Mouse (Mus musculus) activated CD4-positive, CD25-positive, alpha-beta regulatory T cell (primary cell): Measurements from ENCODE around the gene Fgfr2. TPM values are rescaled to one million over a fixed set of nuclear protein-coding genes. Genes with fewer than 3 reads are reported as not detected.

Experiments
- polyA plus RNA-seq, 2 experiments: library from polyadenylated mRNA; unstranded; fragments of 100-300 nt; shearing (Covaris generic); gene quantifications; one replicate each; pipeline ENCODE4 v1.2.1; 2017

Gene Fgfr2
- polyA plus RNA-seq, 2 experiments from 2014 or later: 1.0 TPM; not detected in 1

Other genes with a start within 250 kb of the Fgfr2 start
- gene Zranb1, start 192.2 kb downstream of the Fgfr2 start, polyA plus RNA-seq: 10 to 100 TPM; 25.5 to 35.5 TPM
- gene Ctbp2, start 1.0 kb upstream of the Fgfr2 start, polyA plus RNA-seq: 1 to 10 TPM in 1 of 2 experiments, under 1 TPM in 1; 0.80 to 2.1 TPM